Mouse (Mus musculus): ENCODE measurements at regions not wholly inside any gene's neighbourhood (a gene's known extent, or its start where the extent isn't known, plus 50 kb on each side); places are given as distances from the start of the nearest gene placed in this dataset.

- no peak for DNase-seq (ENCODE audit: low read depth, low spot score)
Observed at GRCm38 (mm10) chr8:98572597-98573514, 843.4 kb downstream of the Cdh8 start.

GRCm38 (mm10) chr8:98566661-98567060 is 849.6 kb downstream of the Cdh8 start:
- no peak for DNase-seq (ENCODE audit: low read depth, low spot score)

- no peak for DNase-seq (ENCODE audit: low read depth, low spot score)
Observed at GRCm38 (mm10) chr8:98518459-98518858, 897.8 kb downstream of the Cdh8 start.

- DNase-seq (ENCODE audit: low read depth, low spot score), result peak; percentile 42
Observed at GRCm38 (mm10) chr8:98515246-98515645, 901.0 kb downstream of the Cdh8 start.

GRCm38 (mm10) chr8:98496793-98497192 is 919.5 kb downstream of the Cdh8 start:
- DNase-seq (ENCODE audit: low read depth, low spot score), result no peak

- no peak for DNase-seq (ENCODE audit: low read depth, low spot score)
Observed at GRCm38 (mm10) chr8:98463375-98464030, 952.8 kb downstream of the Cdh8 start.

GRCm38 (mm10) chr8:98455539-98455938 is 960.7 kb downstream of the Cdh8 start:
- DNase-seq (ENCODE audit: low read depth, low spot score), result no peak
